Mouse (Mus musculus) layer of hippocampus, postnatal 36 days (tissue): Measurements from ENCODE around the gene Acd. TPM values are rescaled to one million over a fixed set of nuclear protein-coding genes. Genes with fewer than 3 reads are reported as not detected.

Experiments used
- total RNA-seq, 2 experiments: library from RNA; stranded (reverse); gene quantifications; 2 replicates each; pipeline ENCODE4 v1.2.3; 2021

The Acd gene
- total RNA-seq, 2 experiments from 2014 or later = 37.1 to 38.7 TPM

Other genes starting within 250 kb of the Acd start
- gene Tppp3, start 229.6 kb downstream of the Acd start, total RNA-seq = 10 to 100 TPM; 31.9 TPM
- gene Zdhhc1, start 204.2 kb downstream of the Acd start, total RNA-seq = 10 to 100 TPM; 32.8 to 37.6 TPM
- not detected for gene Hsd11b2, start 182.3 kb downstream of the Acd start, total RNA-seq
- gene Atp6v0d1, start 135.1 kb downstream of the Acd start, total RNA-seq = 100 to 1,000 TPM; 288 to 305 TPM
- gene Ripor1, start 95.8 kb downstream of the Acd start, total RNA-seq = 10 to 100 TPM; 82.8 to 92.6 TPM
- 10 to 100 TPM; 73.6 to 80.1 TPM for gene Ctcf, start 64.5 kb downstream of the Acd start, total RNA-seq
- gene Agrp, start 63.7 kb downstream of the Acd start, total RNA-seq = not detected
- gene Carmil2, start 14.8 kb downstream of the Acd start, total RNA-seq = 10 to 100 TPM; 69.3 to 72.7 TPM
- gene Pard6a, start within 50 bp of the Acd start, total RNA-seq = 10 to 100 TPM; 29.1 to 36.3 TPM
- gene 4933405L10Rik, start 6.6 kb upstream of the Acd start, total RNA-seq = not detected
- gene Enkd1, start 7.1 kb upstream of the Acd start, total RNA-seq = 1 to 10 TPM; 9.0 to 9.4 TPM
- 10 to 100 TPM; 21.9 to 22.5 TPM for gene Gfod2, start 57.6 kb upstream of the Acd start, total RNA-seq
- 10 to 100 TPM; 24.4 to 27.6 TPM for gene Ranbp10, start 126.2 kb upstream of the Acd start, total RNA-seq
- under 1 TPM in 1 of 2 experiments, not detected in 1; 0.22 TPM for gene Tsnaxip1, start 126.6 kb upstream of the Acd start, total RNA-seq
- gene Cenpt, start 152.2 kb upstream of the Acd start, total RNA-seq = 10 to 100 TPM; 14.2 to 15.2 TPM
- gene Thap11, start 154.0 kb upstream of the Acd start, total RNA-seq = 10 to 100 TPM; 42.2 to 42.3 TPM
- gene Nutf2, start 159.5 kb upstream of the Acd start, total RNA-seq = 10 to 100 TPM; 27.6 to 36.3 TPM
- 10 to 100 TPM; 59.2 to 68.2 TPM for gene Edc4, start 179.8 kb upstream of the Acd start, total RNA-seq
- gene Nrn1l, start 192.5 kb upstream of the Acd start, total RNA-seq = 1 to 10 TPM in 1 of 2 experiments, under 1 TPM in 1; 1.00 to 3.0 TPM
- 1 to 10 TPM; 7.7 to 8.3 TPM for gene Pskh1, start 199.3 kb upstream of the Acd start, total RNA-seq
- 1 to 10 TPM; 1.6 TPM for gene Ctrl, start 232.8 kb upstream of the Acd start, total RNA-seq
- 10 to 100 TPM; 57.0 to 69.0 TPM for gene Psmb10, start 237.3 kb upstream of the Acd start, total RNA-seq
- gene Lcat, start 242.3 kb upstream of the Acd start, total RNA-seq = 10 to 100 TPM; 41.7 to 45.8 TPM